Mouse (Mus musculus) cerebellum, adult 9-10 months (tissue): ENCODE results near the gene Six3.

Experiments
- DNase-seq: peaks from one replicate; pipeline ENCODE4 v3.0.0; 2022

Gene Six3

GRCm38 (mm10) chr17:85613266-85613860 lies at the start of gene Six3:
Gene Six3 (plus strand): TSS chr17:85613608.
- no peak for DNase-seq

- no peak for DNase-seq
Measured at GRCm38 (mm10) chr17:85564107-85564506, 49.3 kb upstream of the Six3 start.

- no peak for DNase-seq
Measured at GRCm38 (mm10) chr17:85574023-85574422, 39.4 kb upstream of the Six3 start.

- DNase-seq = no peak
Measured at GRCm38 (mm10) chr17:85578290-85578689, 35.1 kb upstream of the Six3 start.

- no peak for DNase-seq
Measured at GRCm38 (mm10) chr17:85579350-85579749, 34.1 kb upstream of the Six3 start.

GRCm38 (mm10) chr17:85580221-85580620 lies 33.2 kb upstream of the Six3 start:
- no peak for DNase-seq

- DNase-seq = no peak
Measured at GRCm38 (mm10) chr17:85584170-85584569, 29.2 kb upstream of the Six3 start.

GRCm38 (mm10) chr17:85584573-85584972 lies 28.8 kb upstream of the Six3 start:
- DNase-seq = no peak

- DNase-seq = no peak
Measured at GRCm38 (mm10) chr17:85585779-85586178, 27.6 kb upstream of the Six3 start.

- DNase-seq = no peak
Measured at GRCm38 (mm10) chr17:85591976-85592375, 21.4 kb upstream of the Six3 start.

- no peak for DNase-seq
Measured at GRCm38 (mm10) chr17:85595853-85596252, 17.6 kb upstream of the Six3 start.

GRCm38 (mm10) chr17:85596341-85596890 lies 17.0 kb upstream of the Six3 start:
- no peak for DNase-seq

- DNase-seq = no peak
Measured at GRCm38 (mm10) chr17:85599520-85599919, 13.9 kb upstream of the Six3 start.

- no peak for DNase-seq
Measured at GRCm38 (mm10) chr17:85606463-85606862, 6.9 kb upstream of the Six3 start.

- DNase-seq = no peak
Measured at GRCm38 (mm10) chr17:85607556-85608365, 5.6 kb upstream of the Six3 start.

- DNase-seq = no peak
Measured at GRCm38 (mm10) chr17:85608366-85609093, 4.9 kb upstream of the Six3 start.

- no peak for DNase-seq
Measured at GRCm38 (mm10) chr17:85609094-85609425, 4.3 kb upstream of the Six3 start.

GRCm38 (mm10) chr17:85609621-85610392 lies 3.6 kb upstream of the Six3 start:
- no peak for DNase-seq

- no peak for DNase-seq
Measured at GRCm38 (mm10) chr17:85610393-85611115, 2.9 kb upstream of the Six3 start.

GRCm38 (mm10) chr17:85611521-85612515 lies 1.6 kb upstream of the Six3 start:
- no peak for DNase-seq
